Mouse (Mus musculus) liver (tissue): ENCODE data around the gene Arx.

Experiments used
- DNase-seq: peaks from one replicate; pipeline ENCODE4 v3.0.0-alpha.2; 2020; ENCODE audit warnings: mixed read lengths

The Arx gene

GRCm38 (mm10) chrX:93286291-93286893 lies at the start of gene Arx:
TSS of gene Arx (plus strand) at chrX:93286445.
- peak; percentile 59 for DNase-seq

GRCm38 (mm10) chrX:93251329-93251728 lies 34.9 kb upstream of the Arx start:
- DNase-seq, result no peak

GRCm38 (mm10) chrX:93275689-93276088 lies 10.6 kb upstream of the Arx start:
- DNase-seq, result no peak

- DNase-seq, result no peak
These were observed 6.3 kb upstream of the Arx start for GRCm38 (mm10) chrX:93279940-93280339.

- DNase-seq, result peak; percentile 65
These were observed 5.1 kb upstream of the Arx start for GRCm38 (mm10) chrX:93281028-93281723.

- DNase-seq, result no peak
These were observed 4.5 kb upstream of the Arx start for GRCm38 (mm10) chrX:93281756-93282155.

- no peak for DNase-seq
These were observed 1.2 kb upstream of the Arx start for GRCm38 (mm10) chrX:93285091-93285490.

GRCm38 (mm10) chrX:93288339-93288738 lies 2.1 kb downstream of the Arx start:
- DNase-seq, result no peak

GRCm38 (mm10) chrX:93289076-93289475 lies 2.8 kb downstream of the Arx start:
- no peak for DNase-seq

- no peak for DNase-seq
These were observed 3.7 kb downstream of the Arx start for GRCm38 (mm10) chrX:93289851-93290380.

- no peak for DNase-seq
These were observed 5.8 kb downstream of the Arx start for GRCm38 (mm10) chrX:93292031-93292430.

- no peak for DNase-seq
These were observed 8.7 kb downstream of the Arx start for GRCm38 (mm10) chrX:93294736-93295490.

- DNase-seq, result no peak
These were observed 9.6 kb downstream of the Arx start for GRCm38 (mm10) chrX:93295819-93296218.

GRCm38 (mm10) chrX:93297001-93297441 lies 10.8 kb downstream of the Arx start:
- no peak for DNase-seq

GRCm38 (mm10) chrX:93299046-93299626 lies 12.9 kb downstream of the Arx start:
- DNase-seq, result no peak

- no peak for DNase-seq
These were observed 13.5 kb downstream of the Arx start for GRCm38 (mm10) chrX:93299771-93300170.

GRCm38 (mm10) chrX:93300183-93300815 lies 14.1 kb downstream of the Arx start:
- no peak for DNase-seq

- no peak for DNase-seq
These were observed 15.6 kb downstream of the Arx start for GRCm38 (mm10) chrX:93301798-93302197.

- DNase-seq, result no peak
These were observed 19.5 kb downstream of the Arx start for GRCm38 (mm10) chrX:93305780-93306179.

GRCm38 (mm10) chrX:93317577-93317976 lies 31.3 kb downstream of the Arx start:
- DNase-seq, result no peak

GRCm38 (mm10) chrX:93319979-93320378 lies 33.7 kb downstream of the Arx start:
- DNase-seq, result no peak

- DNase-seq, result no peak
These were observed 35.1 kb downstream of the Arx start for GRCm38 (mm10) chrX:93321336-93321735.
